Mouse (Mus musculus) forebrain, embryonic 15.5 days (tissue): ENCODE measurements at regions not wholly inside any gene's neighbourhood (a gene's known extent, or its start where the extent isn't known, plus 50 kb on each side); places are given as distances from the start of the nearest gene placed in this dataset.

ENCODE experiments used
- ATAC-seq: fragments of 200-750 bp; cut with Nextera tagmentation; replicated peaks from 2 replicates; pipeline ENCODE4 v1.8.0; 2017; ENCODE audit warnings: mild to moderate bottlenecking, moderate TSS enrichment, moderate library complexity
- H3K27ac ChIP-seq: fragments of 300-500 bp; sonication (generic); replicated peaks from 2 replicates; pipeline ENCODE4 v1.5.1; 2015; ENCODE audit warnings: mild to moderate bottlenecking, inconsistent platforms
- H3K27me3 ChIP-seq: fragments of 300-500 bp; sonication (generic); 2 replicates; pipeline ENCODE4 v1.6.1; 2015; ENCODE audit warnings: inconsistent platforms
- H3K36me3 ChIP-seq: fragments of 300-500 bp; sonication (generic); 2 replicates; pipeline ENCODE4 v1.6.1; 2015; ENCODE audit warnings: mild to moderate bottlenecking, inconsistent platforms
- H3K4me1 ChIP-seq: fragments of 300-500 bp; sonication (generic); 2 replicates; pipeline ENCODE4 v1.6.1; 2015; ENCODE audit warnings: inconsistent platforms
- H3K4me2 ChIP-seq: fragments of 300-500 bp; sonication (generic); replicated peaks from 2 replicates; pipeline ENCODE4 v1.6.1; 2015; ENCODE audit warnings: mild to moderate bottlenecking, inconsistent platforms
- H3K4me3 ChIP-seq: fragments of 300-500 bp; sonication (generic); 2 replicates; pipeline ENCODE4 v1.5.1; 2015; ENCODE audit warnings: mild to moderate bottlenecking, inconsistent platforms
- H3K9ac ChIP-seq: fragments of 300-500 bp; sonication (generic); replicated peaks from 2 replicates; pipeline ENCODE4 v1.6.1; 2015; ENCODE audit warnings: mild to moderate bottlenecking, inconsistent platforms
- H3K9me3 ChIP-seq: fragments of 300-500 bp; sonication (generic); 2 replicates; pipeline ENCODE4 v1.6.1; 2016; ENCODE audit warnings: inconsistent platforms
- WGBS: fragments of 180-500 bp; shearing (Covaris S2); methylation state at CpG from one replicate; pipeline ENCODE4 v1.1.7; 2015; ENCODE audit warnings: mixed read lengths; 5-methylcytosine and 5-hydroxymethylcytosine counted together

GRCm38 (mm10) chr15:24161974-24162373 lies 1251.6 kb downstream of the Basp1 start:
- Histone ChIP-seq H3K4me3 (no peak overlapping the region), H3K27me3 (no peaks in the 10 kb centered on the region), H3K27ac (no peak overlapping the region), H3K4me1 (no peaks in the 10 kb centered on the region), H3K4me2 (no peak overlapping the region), H3K36me3 (no peaks in the 10 kb centered on the region), H3K9me3 (no peaks in the 10 kb centered on the region), H3K9ac (no peak overlapping the region)
- WGBS, result 93% methylated on average over 9 of the region's 9 CpGs
- ATAC-seq, result no peak

- Histone ChIP-seq H3K27me3 (no peaks in the 10 kb centered on the region), H3K27ac (no peak overlapping the region), H3K4me3 (no peak overlapping the region), H3K9ac (no peak overlapping the region), H3K36me3 (no peaks in the 10 kb centered on the region), H3K4me1 (no peaks in the 10 kb centered on the region), H3K4me2 (no peak overlapping the region), H3K9me3 (no peaks in the 10 kb centered on the region)
- WGBS, result 79% methylated on average over 10 of the region's 10 CpGs
- no peak; the same call in 1 of the 2 replicates for ATAC-seq
These were observed 1255.7 kb downstream of the Basp1 start for GRCm38 (mm10) chr15:24157700-24158350.

GRCm38 (mm10) chr15:24154291-24154690 lies 1259.3 kb downstream of the Basp1 start:
- H3K9me3 ChIP-seq, result no peaks in the 10 kb centered on the region
- H3K27ac ChIP-seq, result no peak overlapping the region
- H3K4me3 ChIP-seq, result no peak overlapping the region
- WGBS, result 65% methylated on average over 3 of the region's 3 CpGs
- no peak overlapping the region for H3K9ac ChIP-seq
- no peaks in the 10 kb centered on the region for H3K4me1 ChIP-seq
- H3K27me3 ChIP-seq, result no peaks in the 10 kb centered on the region
- peak; percentile 48 for ATAC-seq
- no peak overlapping the region for H3K4me2 ChIP-seq
- no peaks in the 10 kb centered on the region for H3K36me3 ChIP-seq

GRCm38 (mm10) chr15:24124241-24124640 lies 1289.3 kb downstream of the Basp1 start:
- no peaks in the 10 kb centered on the region for H3K4me1 ChIP-seq
- no peak for ATAC-seq
- no peaks in the 10 kb centered on the region for H3K9me3 ChIP-seq
- H3K4me3 ChIP-seq, result no peak overlapping the region
- no peak overlapping the region for H3K9ac ChIP-seq
- H3K4me2 ChIP-seq, result no peak overlapping the region
- H3K27ac ChIP-seq, result no peak overlapping the region
- no peaks in the 10 kb centered on the region for H3K27me3 ChIP-seq
- H3K36me3 ChIP-seq, result no peaks in the 10 kb centered on the region

GRCm38 (mm10) chr15:24086267-24086666 lies 1327.3 kb downstream of the Basp1 start:
- Histone ChIP-seq H3K4me2 (no peak overlapping the region), H3K4me1 (no peaks in the 10 kb centered on the region), H3K9me3 (no peaks in the 10 kb centered on the region), H3K27me3 (no peaks in the 10 kb centered on the region), H3K9ac (no peak overlapping the region), H3K27ac (no peak overlapping the region), H3K4me3 (no peak overlapping the region), H3K36me3 (no peaks in the 10 kb centered on the region)
- WGBS, result 56% methylated on average over 5 of the region's 5 CpGs
- 0 out of 2 replicates have a peak, but pooled peaks have one; percentile 51 for ATAC-seq

GRCm38 (mm10) chr15:24053197-24053596 lies 1360.4 kb downstream of the Basp1 start:
- no peaks in the 10 kb centered on the region for H3K4me1 ChIP-seq
- no peak overlapping the region for H3K4me3 ChIP-seq
- no peak overlapping the region for H3K9ac ChIP-seq
- no peaks in the 10 kb centered on the region for H3K27me3 ChIP-seq
- H3K36me3 ChIP-seq, result no peaks in the 10 kb centered on the region
- WGBS, result 65% methylated on average over 3 of the region's 3 CpGs
- no peak overlapping the region for H3K27ac ChIP-seq
- H3K4me2 ChIP-seq, result no peak overlapping the region
- no peaks in the 10 kb centered on the region for H3K9me3 ChIP-seq
- ATAC-seq, result no peak

GRCm38 (mm10) chr15:24040847-24041246 lies 1372.7 kb downstream of the Basp1 start:
- no peak overlapping the region for H3K27ac ChIP-seq
- ATAC-seq, result no peak
- no peaks in the 10 kb centered on the region for H3K36me3 ChIP-seq
- H3K9ac ChIP-seq, result no peak overlapping the region
- H3K9me3 ChIP-seq, result no peaks in the 10 kb centered on the region
- no peaks in the 10 kb centered on the region for H3K4me1 ChIP-seq
- no peak overlapping the region for H3K4me3 ChIP-seq
- WGBS, result 41% methylated on average over 2 of the region's 2 CpGs
- no peak overlapping the region for H3K4me2 ChIP-seq
- H3K27me3 ChIP-seq, result no peaks in the 10 kb centered on the region

- no peaks in the 10 kb centered on the region for H3K36me3 ChIP-seq
- no peak for ATAC-seq
- H3K4me1 ChIP-seq, result no peaks in the 10 kb centered on the region
- H3K9me3 ChIP-seq, result no peaks in the 10 kb centered on the region
- H3K27ac ChIP-seq, result no peak overlapping the region
- no peak overlapping the region for H3K9ac ChIP-seq
- no peaks in the 10 kb centered on the region for H3K27me3 ChIP-seq
- no peak overlapping the region for H3K4me3 ChIP-seq
- WGBS, result 80% methylated on average over 5 of the region's 5 CpGs
- H3K4me2 ChIP-seq, result no peak overlapping the region
These were observed 1374.4 kb downstream of the Basp1 start for GRCm38 (mm10) chr15:24039174-24039573.

- Histone ChIP-seq H3K36me3 (no peaks in the 10 kb centered on the region), H3K9ac (no peak overlapping the region), H3K4me1 (no peaks in the 10 kb centered on the region), H3K4me2 (no peak overlapping the region), H3K27me3 (no peaks in the 10 kb centered on the region), H3K9me3 (no peaks in the 10 kb centered on the region), H3K27ac (no peak overlapping the region), H3K4me3 (no peak overlapping the region)
- ATAC-seq, result no peak
These were observed 1391.4 kb downstream of the Basp1 start for GRCm38 (mm10) chr15:24022137-24022536.

GRCm38 (mm10) chr15:24004711-24005110 lies 1408.9 kb downstream of the Basp1 start:
- no peak overlapping the region for H3K27ac ChIP-seq
- H3K4me3 ChIP-seq, result no peak overlapping the region
- no peak for ATAC-seq
- no peak overlapping the region for H3K9ac ChIP-seq
- WGBS, result 79% methylated on average over 2 of the region's 2 CpGs
- no peaks in the 10 kb centered on the region for H3K36me3 ChIP-seq
- H3K9me3 ChIP-seq, result no peaks in the 10 kb centered on the region
- H3K4me2 ChIP-seq, result no peak overlapping the region
- H3K27me3 ChIP-seq, result no peaks in the 10 kb centered on the region
- H3K4me1 ChIP-seq, result no peaks in the 10 kb centered on the region

- Histone ChIP-seq H3K4me3 (no peak overlapping the region), H3K9me3 (no peaks in the 10 kb centered on the region), H3K36me3 (no peaks in the 10 kb centered on the region), H3K4me2 (no peak overlapping the region), H3K27ac (no peak overlapping the region), H3K4me1 (no peaks in the 10 kb centered on the region), H3K27me3 (no peaks in the 10 kb centered on the region), H3K9ac (no peak overlapping the region)
- 78% methylated on average over 3 of the region's 3 CpGs for WGBS
- no peak for ATAC-seq
These were observed 1430.7 kb downstream of the Cdh18 start for GRCm38 (mm10) chr15:23979506-23979905.
